Mouse (Mus musculus) myocyte (in vitro differentiated cells): ENCODE measurements around the gene Bcl9. TPM values are rescaled to one million over a fixed set of nuclear protein-coding genes. Genes with fewer than 3 reads are reported as not detected.

Experiments
- H3K27me3 ChIP-seq: one replicate; pipeline ENCODE4 v1.6.1; 2011; ENCODE audit not compliant: control insufficient read depth, insufficient read depth, insufficient read length
- H3K36me3 ChIP-seq: one replicate; pipeline ENCODE4 v1.6.1; 2011; ENCODE audit not compliant: control insufficient read depth, insufficient read depth
- H3K4me2 ChIP-seq: one replicate; pipeline ENCODE4 v1.6.1; 2011; ENCODE audit warnings: low read depth, control low read depth
- H3K4me3 ChIP-seq: one replicate; pipeline ENCODE4 v1.5.1; 2011; ENCODE audit warnings: mild to moderate bottlenecking, control low read depth, moderate library complexity
- H3K79me2 ChIP-seq: one replicate; pipeline ENCODE4 v1.6.1; 2011; ENCODE audit not compliant: control insufficient read depth, insufficient read depth
- H3ac ChIP-seq: one replicate; pipeline ENCODE4 v1.6.1; 2011; ENCODE audit not compliant: control insufficient read depth, insufficient read length
- CEBPB ChIP-seq: IDR thresholded peaks from 2 replicates; pipeline ENCODE4 v1.6.1; 2011; ENCODE audit warnings: mild to moderate bottlenecking, moderate library complexity; ENCODE audit not compliant: poor library complexity, insufficient read depth, severe bottlenecking
- E2F4 ChIP-seq: IDR thresholded peaks from one replicate; pipeline ENCODE4 v1.6.1; 2011; ENCODE audit warnings: mild to moderate bottlenecking, control low read depth, moderate library complexity; ENCODE audit not compliant: insufficient read depth
- MAX ChIP-seq: IDR thresholded peaks from one replicate; pipeline ENCODE4 v1.6.1; 2011; ENCODE audit warnings: low read depth, mild to moderate bottlenecking, control low read depth
- MYOD1 ChIP-seq, 3 experiments: IDR thresholded peaks; one replicate each; pipeline ENCODE4 v1.6.1; 2011; ENCODE audit warnings: control low read depth in 2 of 3, low read depth in 2 of 3, mild to moderate bottlenecking in 2 of 3, moderate library complexity in 1 of 3; ENCODE audit not compliant: insufficient read length in 2 of 3, control insufficient read depth in 1 of 3
- MYOG ChIP-seq, 3 experiments: IDR thresholded peaks; one replicate each; pipeline ENCODE4 v1.6.1; 2011; ENCODE audit warnings: control low read depth in 2 of 3, low read depth in 2 of 3, mild to moderate bottlenecking in 2 of 3; ENCODE audit not compliant: insufficient read length in 2 of 3, control insufficient read depth in 1 of 3, insufficient read depth in 1 of 3
- POLR2A ChIP-seq: IDR thresholded peaks from one replicate; pipeline ENCODE4 v1.6.1; 2011; ENCODE audit warnings: low read depth, mild to moderate bottlenecking, control low read depth, moderate library complexity; ENCODE audit not compliant: insufficient read length
- POLR2AphosphoS2 ChIP-seq: IDR thresholded peaks from one replicate; pipeline ENCODE4 v1.6.1; 2011; ENCODE audit warnings: low read depth, control low read depth; ENCODE audit not compliant: insufficient read length
- REST ChIP-seq: IDR thresholded peaks from one replicate; pipeline ENCODE4 v1.6.1; 2011; ENCODE audit warnings: mild to moderate bottlenecking, control low read depth, moderate library complexity; ENCODE audit not compliant: insufficient read depth, insufficient read length
- SRF ChIP-seq: IDR thresholded peaks from one replicate; pipeline ENCODE4 v1.6.1; 2011; ENCODE audit warnings: low read depth; ENCODE audit not compliant: control insufficient read depth, insufficient read length
- TCF12 ChIP-seq: IDR thresholded peaks from one replicate; pipeline ENCODE4 v1.6.1; 2011; ENCODE audit warnings: mild to moderate bottlenecking, control low read depth; ENCODE audit not compliant: poor library complexity, insufficient read depth, severe bottlenecking
- TCF3 ChIP-seq: IDR thresholded peaks from one replicate; pipeline ENCODE4 v1.6.1; 2011; ENCODE audit warnings: low read depth, control low read depth; ENCODE audit not compliant: insufficient read length
- USF1 ChIP-seq: IDR thresholded peaks from one replicate; pipeline ENCODE4 v1.6.1; 2011; ENCODE audit warnings: low read depth, mild to moderate bottlenecking, control low read depth, moderate library complexity
- polyA plus RNA-seq: library from polyadenylated mRNA; unstranded; fragments of >200 nt; fragmentation: generic; extraction: Trizol; gene quantifications from one replicate; pipeline ENCODE4 v1.2.1, GENCODE M21; 2012; ENCODE audit warnings: missing spikeins

Bcl9 gene
- polyA plus RNA-seq, 1 experiment, result 5.7 TPM

DNA sequence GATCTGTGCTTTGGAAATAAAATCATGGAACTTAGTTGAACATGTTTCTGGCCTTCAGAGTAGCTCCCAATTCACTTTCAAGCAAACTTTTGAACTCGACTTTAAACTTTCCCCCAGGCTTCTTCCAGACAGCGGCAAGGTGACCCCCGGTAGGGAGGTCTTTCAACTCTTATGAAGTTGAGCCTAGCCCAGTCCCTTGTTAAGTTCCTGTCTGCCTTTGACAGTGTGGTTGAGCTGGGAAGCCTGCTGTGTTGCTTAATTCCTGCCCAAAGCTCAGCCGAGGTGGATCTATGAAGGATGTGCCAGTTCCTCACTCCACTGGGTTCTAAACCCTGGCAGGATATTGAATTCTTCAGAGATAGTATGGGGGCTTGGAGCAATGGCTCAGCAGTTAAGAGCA is 135.9 kb downstream of the Bcl9 start:
- no peak overlapping the region for H3K4me3 ChIP-seq
- no peaks in the 10 kb centered on the region for H3K27me3 ChIP-seq
- H3K79me2 ChIP-seq, result peaks cover 4% of the 10 kb centered on the region
- H3K36me3 ChIP-seq, result no peaks in the 10 kb centered on the region
- no peak overlapping the region for H3ac ChIP-seq
- TF ChIP-seq CEBPB, result no peak
- H3K4me2 ChIP-seq, result no peak overlapping the region

DNA sequence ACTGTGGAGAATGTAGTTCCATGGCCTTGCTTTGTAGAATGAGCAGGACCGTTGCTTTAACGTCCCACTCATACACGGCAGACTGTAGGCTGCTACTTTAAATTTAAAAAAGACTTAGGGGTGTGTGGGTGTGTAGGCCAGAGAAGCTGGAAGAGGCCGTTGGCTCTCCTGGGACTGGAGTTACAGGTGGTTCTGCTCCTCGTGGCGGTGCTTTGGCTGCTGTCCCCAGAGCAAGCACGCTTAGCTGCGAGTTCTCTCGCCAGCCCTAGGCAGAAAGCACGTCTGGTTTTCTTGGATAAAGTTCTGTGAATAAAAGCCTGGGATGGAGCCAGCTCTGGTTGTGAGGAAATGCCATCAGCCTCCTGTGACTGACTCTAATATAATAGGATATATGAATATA is 136.8 kb downstream of the Bcl9 start:
- no peak overlapping the region for H3K4me3 ChIP-seq

DNA sequence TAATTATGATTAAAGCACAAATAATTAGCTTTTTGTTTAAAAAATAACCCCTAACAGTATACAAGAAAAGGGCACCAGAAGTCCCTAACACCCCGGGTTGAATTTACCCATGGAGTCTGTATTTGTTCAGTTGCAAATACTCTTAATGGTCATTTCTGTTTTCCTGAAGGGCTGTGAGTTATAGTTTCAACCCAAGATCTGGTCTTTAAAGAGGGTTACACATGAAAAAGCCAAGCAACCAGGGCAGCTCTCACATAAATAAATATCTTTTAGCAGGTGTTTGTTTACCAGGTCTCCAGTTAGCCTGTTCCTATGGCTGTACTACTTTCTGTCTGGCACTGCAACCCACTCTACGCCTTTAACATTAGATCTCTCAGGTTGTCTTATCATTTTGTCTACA is 137.7 kb downstream of the Bcl9 start:
- Histone ChIP-seq H3K4me3 (peak overlapping the region; percentile 93), H3ac (no peak overlapping the region), H3K27me3 (no peaks in the 10 kb centered on the region), H3K4me2 (peak overlapping the region; percentile 83), H3K79me2 (peaks cover 4% of the 10 kb centered on the region), H3K36me3 (no peaks in the 10 kb centered on the region)
- TF ChIP-seq REST (no peak), MYOG (IDR thresholded peaks at IDR 0.05; ENCODE audit: control insufficient read depth in 1 of 3, insufficient read depth in 1 of 3, insufficient read length in 2 of 3, low read depth in 2 of 3) (no peak), CEBPB (no peak), TCF3 (no peak), POLR2A (no peak), TCF12 (no peak), POLR2AphosphoS2 (no peak), MAX (no peak), MYOD1 (IDR thresholded peaks at IDR 0.05; ENCODE audit: control insufficient read depth in 1 of 3, insufficient read length in 2 of 3, low read depth in 2 of 3) (no peak), USF1 (no peak), E2F4 (no peak), SRF (no peak)

More for the DNA sequence above, 136.8 kb downstream of the Bcl9 start:
- H3K36me3 ChIP-seq, result no peaks in the 10 kb centered on the region
- no peaks in the 10 kb centered on the region for H3K27me3 ChIP-seq
- H3ac ChIP-seq, result no peak overlapping the region
- peak overlapping the region; percentile 83 for H3K4me2 ChIP-seq
- H3K79me2 ChIP-seq, result peaks cover 4% of the 10 kb centered on the region
- TF ChIP-seq TCF3 (no peak), USF1 (no peak), E2F4 (no peak), REST (no peak), MAX (no peak), TCF12 (no peak), POLR2AphosphoS2 (no peak), MYOG (IDR thresholded peaks at IDR 0.05; ENCODE audit: control insufficient read depth in 1 of 3, insufficient read depth in 1 of 3, insufficient read length in 2 of 3, low read depth in 2 of 3) (no peak), CEBPB (no peak), POLR2A (no peak), MYOD1 (IDR thresholded peaks at IDR 0.05; ENCODE audit: control insufficient read depth in 1 of 3, insufficient read length in 2 of 3, low read depth in 2 of 3) (no peak), SRF (no peak)

DNA sequence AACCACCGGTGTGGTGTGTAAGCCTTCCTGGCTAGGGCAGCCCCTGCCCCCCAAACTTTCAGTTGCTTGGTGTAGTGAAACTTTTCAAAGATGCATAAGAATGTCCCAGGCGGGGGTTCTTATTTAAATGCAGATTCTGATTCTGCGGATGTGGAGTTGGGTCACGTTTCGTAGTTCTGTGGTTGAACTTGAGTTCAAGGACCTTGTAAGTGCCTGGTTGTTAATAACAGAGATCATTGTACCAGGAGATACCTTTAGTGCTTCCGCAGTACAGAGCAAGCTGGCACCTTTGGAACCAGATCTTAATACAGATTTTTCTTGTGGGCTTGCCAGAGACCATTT is 138.2 kb downstream of the Bcl9 start:
- no peaks in the 10 kb centered on the region for H3K36me3 ChIP-seq
- H3K4me2 ChIP-seq, result peak overlapping the region; percentile 83
- H3ac ChIP-seq, result peak overlapping the region; percentile 53
- peak overlapping the region; percentile 93 for H3K4me3 ChIP-seq
- peaks cover 4% of the 10 kb centered on the region for H3K79me2 ChIP-seq
- TF ChIP-seq USF1, result no peak
- TF ChIP-seq TCF3, result no peak
- TF ChIP-seq TCF12, result no peak
- no peak for TF ChIP-seq POLR2A
- TF ChIP-seq MYOG (IDR thresholded peaks at IDR 0.05; ENCODE audit: control insufficient read depth in 1 of 3, insufficient read depth in 1 of 3, insufficient read length in 2 of 3, low read depth in 2 of 3), result no peak
- TF ChIP-seq SRF, result no peak
- no peak for TF ChIP-seq E2F4
- no peak for TF ChIP-seq MAX
- no peak for TF ChIP-seq MYOD1 (IDR thresholded peaks at IDR 0.05; ENCODE audit: control insufficient read depth in 1 of 3, insufficient read length in 2 of 3, low read depth in 2 of 3)
- TF ChIP-seq POLR2AphosphoS2, result no peak
- no peaks in the 10 kb centered on the region for H3K27me3 ChIP-seq

DNA sequence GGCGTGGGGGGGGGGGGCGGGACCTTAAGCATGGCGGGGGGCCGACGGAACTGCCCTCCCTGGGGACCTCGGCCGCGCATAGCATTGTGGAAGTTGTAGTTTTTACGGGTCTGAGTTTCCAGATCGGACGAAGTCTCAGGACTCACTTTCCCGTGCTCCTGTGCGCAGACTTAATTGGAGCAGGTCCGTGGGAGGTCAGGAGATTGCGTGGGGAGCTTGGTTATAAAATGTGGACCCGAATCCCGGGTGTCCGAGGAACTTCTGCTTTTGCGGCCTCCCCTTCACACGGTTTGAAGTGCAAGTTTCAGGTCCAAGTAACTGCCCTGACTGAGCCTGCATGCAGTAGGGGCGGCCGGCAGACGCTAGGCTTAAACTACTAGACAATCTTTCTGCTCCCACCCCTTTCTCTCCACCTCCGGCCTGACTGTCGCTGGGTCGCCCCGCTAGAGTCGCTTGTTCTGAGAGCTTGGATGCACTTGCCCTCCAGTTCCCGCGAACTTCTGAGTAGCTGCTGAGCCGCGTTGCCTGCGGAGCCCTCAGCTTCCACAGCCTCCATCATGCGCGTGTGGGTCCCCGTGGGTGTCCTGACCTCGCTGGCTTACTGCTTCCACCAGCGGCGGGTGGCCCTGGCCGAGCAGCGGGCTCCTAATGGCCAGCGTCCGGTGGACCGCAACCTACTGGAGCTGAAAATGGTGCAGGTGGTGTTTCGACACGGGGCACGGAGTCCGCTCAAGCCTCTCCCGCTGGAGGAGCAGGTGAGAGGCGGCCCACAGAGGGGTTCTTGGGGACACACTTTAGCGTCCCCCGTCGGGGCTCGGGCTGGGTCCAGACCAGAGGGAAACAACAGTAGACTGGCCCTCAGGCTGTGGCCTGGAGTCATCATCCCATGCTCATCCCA is 138.9 kb downstream of the Bcl9 start, which contains the start of gene Acp6:
Gene Acp6, plus strand, starts transcription at position 167 of the 898 bp plus-strand sequence.
- no peaks in the 10 kb centered on the region for H3K27me3 ChIP-seq
- peak within 1 kb of the TSS; percentile 93 for H3K4me3 ChIP-seq
- peak in 1 of 3 experiments; percentile 15 for TF ChIP-seq MYOG (IDR thresholded peaks at IDR 0.05; ENCODE audit: control insufficient read depth in 1 of 3, insufficient read depth in 1 of 3, insufficient read length in 2 of 3, low read depth in 2 of 3)
- no peak for TF ChIP-seq POLR2AphosphoS2
- peak; percentile 25 for TF ChIP-seq POLR2A
- no peak for TF ChIP-seq SRF
- H3K79me2 ChIP-seq, result peaks cover 4% of the 10 kb centered on the region
- peak within 1 kb of the TSS; percentile 83 for H3K4me2 ChIP-seq
- H3K36me3 ChIP-seq, result no peaks in the 10 kb centered on the region
- H3ac ChIP-seq, result peak within 1 kb of the TSS; percentile 53
